Mouse (Mus musculus) ES-CJ7 (cell line): ENCODE measurements at regions not wholly inside any gene's neighbourhood (a gene's known extent, or its start where the extent isn't known, plus 50 kb on each side); places are given as distances from the start of the nearest gene placed in this dataset.

Experiments
- DNase-seq: peaks from one replicate; pipeline ENCODE4 v3.0.0; 2011; ENCODE audit warnings: low read depth, low spot score

GRCm38 (mm10) chr16:78635257-78635656 is 58.7 kb upstream of the D16Ertd472e start:
- peak; percentile 63 for DNase-seq

GRCm38 (mm10) chr16:78631797-78632196 is 55.3 kb upstream of the D16Ertd472e start:
- no peak for DNase-seq

- DNase-seq = no peak
These were observed 50.3 kb upstream of the D16Ertd472e start for GRCm38 (mm10) chr16:78626803-78627202.
